Mouse (Mus musculus) small intestine, adult 2 months (tissue): ENCODE measurements around the gene Dnajb8. TPM values are rescaled to one million over a fixed set of nuclear protein-coding genes. Genes with fewer than 3 reads are reported as not detected.

ENCODE experiments used
- H3K27ac ChIP-seq: fragments of 200-500 bp; 2 replicates; pipeline ENCODE4 v1.5.1; 2012; ENCODE audit warnings: low read depth, low read length, control low read depth, inconsistent platforms; ENCODE audit not compliant: insufficient read depth
- H3K27me3 ChIP-seq: fragments of 200-500 bp; 2 replicates; pipeline ENCODE4 v1.6.1; 2012; ENCODE audit warnings: mild to moderate bottlenecking, moderate library complexity, low read length, inconsistent platforms; ENCODE audit not compliant: control insufficient read depth, insufficient read depth
- H3K36me3 ChIP-seq: fragments of 200-500 bp; 2 replicates; pipeline ENCODE4 v1.6.1; 2012; ENCODE audit warnings: mild to moderate bottlenecking, low read length, control low read depth, inconsistent platforms; ENCODE audit not compliant: control insufficient read depth, insufficient read depth
- H3K4me1 ChIP-seq: fragments of 200-500 bp; 2 replicates; pipeline ENCODE4 v1.6.1; 2012; ENCODE audit warnings: low read length, inconsistent platforms, mixed read lengths; ENCODE audit not compliant: control insufficient read depth, insufficient read depth, insufficient read length
- H3K4me3 ChIP-seq: fragments of 200-500 bp; 2 replicates; pipeline ENCODE4 v1.5.1; 2012; ENCODE audit warnings: low read depth, mild to moderate bottlenecking, control low read depth, inconsistent platforms, low read length, moderate library complexity
- CTCF ChIP-seq: fragments of 200-500 bp; IDR thresholded peaks from 2 replicates; pipeline ENCODE4 v1.5.1; 2012; ENCODE audit warnings: low read depth, mild to moderate bottlenecking, control low read depth, inconsistent platforms, low read length, moderate library complexity, mixed read lengths; ENCODE audit not compliant: insufficient replicate concordance, insufficient read length; ENCODE audit errors: extremely low read depth
- POLR2A ChIP-seq: fragments of 200-500 bp; IDR thresholded peaks from 2 replicates; pipeline ENCODE4 v1.6.1; 2012; ENCODE audit warnings: low read depth, mild to moderate bottlenecking, control low read depth, inconsistent platforms, low read length, moderate library complexity
- WGBS: fragments of 180-500 bp; shearing (Covaris S2); methylation state at CpG from one replicate; pipeline ENCODE4 v1.1.7; 2018; 5-methylcytosine and 5-hydroxymethylcytosine counted together
- polyA plus RNA-seq: library from polyadenylated mRNA; depleted of rRNA; stranded (reverse); fragments of >200 nt; gene quantifications from 2 replicates; pipeline ENCODE4 v1.2.3, GENCODE M21; 2012; rRNA removed

The Dnajb8 gene
- polyA plus RNA-seq, 1 experiment = not detected

DNA sequence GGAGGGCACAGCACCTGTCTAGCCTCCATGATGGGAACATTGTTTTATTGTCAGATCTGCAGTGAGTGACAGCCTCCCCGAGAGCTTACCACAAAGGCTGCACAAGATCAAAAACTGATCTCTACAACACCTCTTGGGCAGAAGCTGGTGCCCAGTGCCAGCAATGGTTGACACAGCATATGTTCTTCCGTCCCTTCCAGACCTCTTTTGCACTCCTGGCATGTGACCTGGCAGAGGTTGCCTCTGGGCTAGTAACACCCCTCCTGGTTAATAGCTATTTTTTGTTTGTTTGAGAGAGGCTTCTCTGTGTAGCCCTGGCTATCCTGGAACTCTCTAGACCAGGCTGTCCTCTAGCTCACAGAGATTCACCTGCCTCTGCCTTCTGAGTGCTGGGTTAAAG, 56.1 kb downstream of the Dnajb8 start:
- WGBS = 95% methylated on average over 2 of the region's 2 CpGs
- no peak overlapping the region for H3K4me3 ChIP-seq
- TF ChIP-seq POLR2A (no peak), CTCF (no peak)

GRCm38 (mm10) chr6:88290129-88290766, 68.2 kb downstream of the Dnajb8 start:
- 78% methylated on average over 6 of the region's 6 CpGs for WGBS

More for the DNA sequence above, 56.1 kb downstream of the Dnajb8 start:
- Histone ChIP-seq H3K36me3 (no peaks in the 10 kb centered on the region), H3K27ac (no peak overlapping the region), H3K27me3 (no peaks in the 10 kb centered on the region), H3K4me1 (no peaks in the 10 kb centered on the region)

GRCm38 (mm10) chr6:88292274-88292909, 70.3 kb downstream of the Dnajb8 start:
- Histone ChIP-seq H3K4me3 (no peak overlapping the region), H3K4me1 (peaks cover 10% of the 10 kb centered on the region), H3K36me3 (0 out of 2 replicates have a peak, but pooled peaks cover 1% of the 10 kb centered on the region), H3K27me3 (no peaks in the 10 kb centered on the region), H3K27ac (no peak overlapping the region)
- WGBS = 42% methylated on average over 4 of the region's 4 CpGs
- TF ChIP-seq CTCF (no peak), POLR2A (no peak)

More at GRCm38 (mm10) chr6:88290129-88290766, 68.2 kb downstream of the Dnajb8 start:
- H3K27ac ChIP-seq = no peak overlapping the region
- H3K4me1 ChIP-seq = peaks cover 10% of the 10 kb centered on the region
- H3K4me3 ChIP-seq = no peak overlapping the region
- H3K27me3 ChIP-seq = no peaks in the 10 kb centered on the region
- no peak for TF ChIP-seq POLR2A
- no peak for TF ChIP-seq CTCF
- H3K36me3 ChIP-seq = no peaks in the 10 kb centered on the region

- H3K4me1 ChIP-seq = peaks cover 13% of the 10 kb centered on the region; the same call in 1 of the 2 replicates
- no peak overlapping the region for H3K4me3 ChIP-seq
- no peak overlapping the region for H3K27ac ChIP-seq
- WGBS = 41% methylated on average over 2 of the region's 2 CpGs
- no peaks in the 10 kb centered on the region for H3K27me3 ChIP-seq
- 0 out of 2 replicates have a peak, but pooled peaks cover 2% of the 10 kb centered on the region for H3K36me3 ChIP-seq
- TF ChIP-seq POLR2A (no peak), CTCF (no peak)
Measured at GRCm38 (mm10) chr6:88299491-88299890, 77.4 kb downstream of the Dnajb8 start.

DNA sequence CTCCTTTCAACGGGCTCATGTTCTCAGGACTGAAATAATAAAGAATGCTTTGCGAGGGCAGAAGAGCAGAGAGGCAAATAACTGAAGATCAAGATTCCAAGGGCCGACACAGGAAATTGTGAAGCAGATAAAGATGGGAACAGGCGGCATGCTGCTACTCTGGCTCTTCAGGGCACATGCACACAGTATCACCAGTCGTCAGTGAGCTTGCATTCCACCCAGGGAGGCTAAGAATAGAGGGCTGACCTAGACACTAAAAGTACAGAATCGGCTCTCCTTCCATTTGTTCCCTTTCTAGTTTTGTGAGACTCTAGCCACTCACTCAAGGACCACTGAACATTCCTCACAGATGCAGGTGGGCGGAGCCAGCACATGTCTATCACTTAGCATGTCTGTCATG, 79.2 kb downstream of the Dnajb8 start:
- Histone ChIP-seq H3K4me1 (peaks cover 18% of the 10 kb centered on the region; the same call in 1 of the 2 replicates), H3K4me3 (no peak overlapping the region), H3K27ac (no peak overlapping the region), H3K27me3 (no peaks in the 10 kb centered on the region), H3K36me3 (0 out of 2 replicates have a peak, but pooled peaks cover 2% of the 10 kb centered on the region)
- 83% methylated on average over 7 of the region's 7 CpGs for WGBS
- TF ChIP-seq POLR2A = no peak

Other genes starting within 250 kb of the Dnajb8 start
- 5.9 and 10.9 TPM in 2 replicates for gene H1fx, start 240.6 kb upstream of the Dnajb8 start, polyA plus RNA-seq
- gene Rab7, start 177.0 kb upstream of the Dnajb8 start, polyA plus RNA-seq = 43.8 and 78.5 TPM in 2 replicates
- gene Rpn1, start 137.8 kb upstream of the Dnajb8 start, polyA plus RNA-seq = 90.9 and 104 TPM in 2 replicates
- gene Gata2, start 28.4 kb upstream of the Dnajb8 start, polyA plus RNA-seq = 5.0 and 5.6 TPM in 2 replicates
- gene Eefsec, start 224.3 kb downstream of the Dnajb8 start, polyA plus RNA-seq = 8.9 and 15.8 TPM in 2 replicates
- gene Ruvbl1, start 243.1 kb downstream of the Dnajb8 start, polyA plus RNA-seq = 6.9 and 12.1 TPM in 2 replicates